ENCODE assay signal across 8 mouse cellular contexts in the genomic region with DNA sequence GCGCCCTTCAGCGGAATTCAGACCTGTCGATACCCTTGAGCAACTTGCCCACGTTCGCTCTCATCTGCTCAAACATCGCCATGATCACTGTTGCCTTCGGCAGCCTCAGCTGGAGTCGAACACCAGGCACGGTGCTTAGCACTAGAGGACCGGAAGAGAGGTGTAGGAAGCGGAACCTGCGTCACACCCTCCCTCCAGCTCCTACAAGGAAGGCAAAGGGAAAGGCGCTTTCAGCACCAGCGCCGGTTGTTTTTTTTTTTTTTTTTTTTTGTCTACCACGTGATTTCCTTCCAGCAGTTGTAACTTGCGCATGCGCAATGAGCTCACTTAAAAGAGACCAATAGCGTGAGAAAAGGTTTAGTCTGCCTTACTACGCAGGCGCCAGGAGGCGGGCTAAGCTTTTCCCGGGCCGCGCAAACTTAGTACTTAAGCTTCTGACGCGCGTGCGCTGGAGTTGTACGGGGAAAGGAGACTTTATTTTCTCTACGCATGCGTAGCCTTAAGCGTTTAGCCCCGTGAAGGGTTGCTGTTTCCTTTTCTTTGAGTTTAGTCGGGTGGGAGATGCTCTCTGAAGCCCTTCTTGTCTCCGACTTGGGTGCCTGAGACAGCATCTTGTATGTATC. TPM values are rescaled to one million over a fixed set of nuclear protein-coding genes. Genes with fewer than 3 reads are reported as not detected.
DNase-seq lines count a peak whose midpoint lies in the region; ATAC-seq lines count a peak whose summit lies in the region.

A gene (minus strand): TSS at position 214 of the 623 bp plus-strand sequence.
A gene (plus strand): TSS at position 400 of the 623 bp plus-strand sequence.

- DNase-seq in adipocyte (ENCODE audit: low spot score), result peak; percentile 98
- DNase-seq in embryo, embryonic 10 days (ENCODE audit: low spot score), result peak; percentile 100
- DNase-seq in gastrocnemius, postnatal 10 days, result peak; percentile 92
- peak; percentile 100 for DNase-seq in induced T-regulatory cell, adult 2 months (ENCODE audit: low read depth)
- peak; percentile 97 to 99 for DNase-seq in left cerebral cortex, adult 9 months (ENCODE audit: low spot score in 2 of 2)
- peak; percentile 98 for DNase-seq in right cerebral cortex, postnatal 14 days
- DNase-seq in urinary bladder, postnatal 36 days (ENCODE audit: low spot score in 2 of 2), result peak; percentile 89 to 96

- peak; percentile 88 for ATAC-seq in megakaryocyte progenitor cell, adult 5-6 weeks (replicated peaks; ENCODE audit: poor library complexity)

RNA-seq across cellular contexts. Expression of the first gene that starts in this region (rescaled TPM):
- total RNA-seq in gastrocnemius, postnatal 10 days (2021), result 100 to 1,000 TPM; 169 to 174 TPM
- total RNA-seq in megakaryocyte progenitor cell, adult 5-6 weeks (2015), result 248 and 305 TPM in 2 replicates
- 384 and 406 TPM in 2 replicates for total RNA-seq in megakaryocyte progenitor cell, adult 5-6 weeks (2017)

RNA-seq across cellular contexts. Expression of the second gene that starts in this region (rescaled TPM):
- under 1 TPM; 0.66 to 0.93 TPM for total RNA-seq in gastrocnemius, postnatal 10 days (2021)
- 38.5 and 49.8 TPM in 2 replicates for total RNA-seq in megakaryocyte progenitor cell, adult 5-6 weeks (2015)
- 62.8 and 65.6 TPM in 2 replicates for total RNA-seq in megakaryocyte progenitor cell, adult 5-6 weeks (2017)

Comparison
In these comparisons a context has a peak if more than half of its experiments do, and no peak if none do; other contexts are left out.
1. Peak in every context shown above with its lines: DNase-seq and ATAC-seq.
2. RNA of the second gene that starts in this region (total RNA-seq): 38.5 to 65.6 TPM in megakaryocyte progenitor cell, adult 5-6 weeks; 0.66 to 0.93 TPM in gastrocnemius, postnatal 10 days; every median in the first group is over 10 times any median in the second.